Mouse (Mus musculus) liver, embryonic 14.5 days (tissue): ENCODE measurements around the gene Gm4177.
"Not testable (repeated sequence)": the region's sequence is repeated elsewhere in the genome, so short reads cannot be mapped to it uniquely, and the experiment has no call there.

Source experiments
- CTCF ChIP-seq: IDR thresholded peaks from 2 replicates; pipeline ENCODE4 v1.5.1; 2016; ENCODE audit warnings: antibody characterized with exemption, low read depth, control low read depth
- EP300 ChIP-seq: IDR thresholded peaks from 2 replicates; pipeline ENCODE4 v1.6.1; 2016; ENCODE audit warnings: antibody characterized with exemption, low read depth

- TF ChIP-seq CTCF, EP300: not testable (repeated sequence)
Observed at GRCm38 (mm10) chr7:21761375-21761774, 35.2 kb downstream of the Gm4177 start, which contains the start of gene Gm4175.
